Mouse (Mus musculus) CH12F3 (cell line): ENCODE results near the gene Kif2b.

ENCODE experiments used
- in situ Hi-C: fragments of 300-500 bp; cut with MboI; formaldehyde crosslinking; loops from 2 replicates; pipeline ENCODE4 v1.14.3; 2020; ENCODE audit warnings: low sequenced_read_pairs

Kif2b gene

GRCm38 (mm10) chr11:91577317-91577716, at the start of gene Kif2b:
Gene Kif2b, minus strand, starts transcription at chr11:91577558.
- in situ Hi-C loops: no loop called here

- in situ Hi-C loops: no loop called here
These were observed 15.7 kb upstream of the Kif2b start for GRCm38 (mm10) chr11:91593088-91593487.

- in situ Hi-C loops: no loop called here
These were observed 502 bp downstream of the Kif2b start for GRCm38 (mm10) chr11:91576856-91577255.

GRCm38 (mm10) chr11:91575406-91575805, 2.0 kb downstream of the Kif2b start:
- in situ Hi-C loops: no loop called here

GRCm38 (mm10) chr11:91574477-91574876, 2.9 kb downstream of the Kif2b start:
- in situ Hi-C loops: no loop called here

- in situ Hi-C loops: no loop called here
These were observed 46.6 kb downstream of the Kif2b start for GRCm38 (mm10) chr11:91530737-91531136.
